Mouse (Mus musculus) yolk sac, embryonic 10.5 days (tissue): ENCODE measurements around the gene Tmem211.
A peak's percentile ranks its signal among the peaks of the same experiment; 100 is the strongest.

Experiments
- DNase-seq: peaks from one replicate; pipeline ENCODE4 v3.0.0-alpha.2; 2017; ENCODE audit warnings: low spot score

Gene Tmem211

GRCm38 (mm10) chr5:113226632-113227102 is at the start of gene Tmem211:
Gene Tmem211, plus strand, starts transcription at chr5:113226909.
- peak; percentile 82 for DNase-seq

GRCm38 (mm10) chr5:113179451-113179842 is 47.3 kb upstream of the Tmem211 start:
- no peak for DNase-seq

GRCm38 (mm10) chr5:113179843-113180682 is 46.6 kb upstream of the Tmem211 start:
- DNase-seq: peak; percentile 84

- DNase-seq: no peak
Measured at GRCm38 (mm10) chr5:113180755-113181154, 46.0 kb upstream of the Tmem211 start.

- DNase-seq: no peak
Measured at GRCm38 (mm10) chr5:113181441-113181840, 45.3 kb upstream of the Tmem211 start.

GRCm38 (mm10) chr5:113190558-113190957 is 36.2 kb upstream of the Tmem211 start:
- DNase-seq: no peak

- no peak for DNase-seq
Measured at GRCm38 (mm10) chr5:113191901-113192300, 34.8 kb upstream of the Tmem211 start.

- DNase-seq: no peak
Measured at GRCm38 (mm10) chr5:113193762-113194161, 32.9 kb upstream of the Tmem211 start.

GRCm38 (mm10) chr5:113195451-113195850 is 31.3 kb upstream of the Tmem211 start:
- DNase-seq: no peak

- DNase-seq: no peak
Measured at GRCm38 (mm10) chr5:113195907-113196306, 30.8 kb upstream of the Tmem211 start.

- DNase-seq: peak; percentile 72
Measured at GRCm38 (mm10) chr5:113196916-113197794, 29.6 kb upstream of the Tmem211 start.

- DNase-seq: no peak
Measured at GRCm38 (mm10) chr5:113199126-113199771, 27.5 kb upstream of the Tmem211 start.

GRCm38 (mm10) chr5:113199772-113200134 is 27.0 kb upstream of the Tmem211 start:
- no peak for DNase-seq

- DNase-seq: no peak
Measured at GRCm38 (mm10) chr5:113204193-113204592, 22.5 kb upstream of the Tmem211 start.

- DNase-seq: no peak
Measured at GRCm38 (mm10) chr5:113206670-113207352, 19.9 kb upstream of the Tmem211 start.

GRCm38 (mm10) chr5:113208048-113208447 is 18.7 kb upstream of the Tmem211 start:
- no peak for DNase-seq

- DNase-seq: no peak
Measured at GRCm38 (mm10) chr5:113208622-113209400, 17.9 kb upstream of the Tmem211 start.

- peak; percentile 70 for DNase-seq
Measured at GRCm38 (mm10) chr5:113209401-113209750, 17.3 kb upstream of the Tmem211 start.

GRCm38 (mm10) chr5:113209898-113210297 is 16.8 kb upstream of the Tmem211 start:
- no peak for DNase-seq

GRCm38 (mm10) chr5:113210314-113210713 is 16.4 kb upstream of the Tmem211 start:
- DNase-seq: no peak
